In genomic region chr19:44461500-44461899, GRCm38 (mm10) we compare ENCODE assay signal across 25 mouse cellular contexts. TPM values are rescaled to one million over a fixed set of nuclear protein-coding genes. Genes with fewer than 3 reads are reported as not detected.
DNase-seq lines count a peak whose midpoint lies in the region; ATAC-seq lines count a peak whose summit lies in the region.
"Had no signal": no experiment of that assay in that cellular context is flagged by ENCODE, and none has a peak within 500 bp of the region (broad histone marks: within the 10 kb centered on the region; RNA-seq: fewer than 3 reads in every experiment).

No protein-coding gene starts in this region.

- peak; percentile 25 to 37; a peak in 2 of 4 replicates for ATAC-seq in hematopoietic stem cell, adult 5-6 weeks (replicated peaks in 1 of 2; ENCODE audit: insufficient read depth in 1 of 2, low FRiP score in 2 of 2, low TSS enrichment in 1 of 2, low read depth in 1 of 2, poor library complexity in 2 of 2, severe bottlenecking in 2 of 2)
- ATAC-seq: forebrain, embryonic 14.5 days; hindbrain, postnatal 0 days; intestine, embryonic 15.5 days; Patski had no signal

- DNase-seq in spleen, postnatal 36 days (ENCODE audit: low spot score in 2 of 2) = peak; percentile 33 to 35
- no peak for DNase-seq in spleen, postnatal 4 days (ENCODE audit: low spot score in 2 of 2)
- DNase-seq in B cell, adult 2 months = peak; percentile 57 to 63
- DNase-seq in thymus, postnatal 4 days = peak; percentile 50
- DNase-seq in adrenal gland, postnatal 36 days = no peak
- no peak for DNase-seq in layer of hippocampus, adult 18-20 months (ENCODE audit: low spot score in 2 of 2)
- DNase-seq: cerebellum, adult 9-10 months; cerebellum, postnatal 36 days; gastrocnemius, postnatal 14 days; kidney, adult 2 months; kidney, postnatal 36 days; layer of hippocampus, postnatal 36 days; lung, embryonic 14.5 days; lung, postnatal 14 days; midbrain, embryonic 14.5 days; right cerebral cortex, adult 18-20 months had no signal

RNA-seq across cellular contexts. Expression of gene Wnt8b, which starts 31.8 kb away (rescaled TPM):
- total RNA-seq in hematopoietic stem cell, adult 5-6 weeks (2017) = not detected in 2 replicates
- under 1 TPM; 0.13 to 0.20 TPM for total RNA-seq in adrenal gland, postnatal 36 days (2021)
- total RNA-seq in layer of hippocampus, adult 18-20 months (2021) = not detected
- total RNA-seq: gastrocnemius, postnatal 14 days; granulocyte monocyte progenitor cell, adult 5-6 weeks; heart, postnatal 25 days; layer of hippocampus, adult 8-10 months; layer of hippocampus, postnatal 36 days; MEL had no signal

RNA-seq across cellular contexts. Expression of gene Scd1, which starts 53.8 kb away (rescaled TPM):
- 0.44 and 2.0 TPM in 2 replicates for total RNA-seq in hematopoietic stem cell, adult 5-6 weeks (2017)
- total RNA-seq in adrenal gland, postnatal 36 days (2021) = 1,000 to 10,000 TPM; 2,304 to 4,221 TPM
- 100 to 1,000 TPM; 150 to 156 TPM for total RNA-seq in layer of hippocampus, adult 18-20 months (2021)
- total RNA-seq: granulocyte monocyte progenitor cell, adult 5-6 weeks had no signal

Comparison
In these comparisons a context has a peak if more than half of its experiments do, and no peak if none do; other contexts are left out.
1. DNase-seq: peak in spleen, postnatal 36 days (2 of 2), B cell, adult 2 months (2 of 2) and thymus, postnatal 4 days (single experiment); none in spleen, postnatal 4 days (0 of 2), adrenal gland, postnatal 36 days (0 of 2) and layer of hippocampus, adult 18-20 months (0 of 2).
2. RNA of gene Scd1, which starts 53.8 kb away (total RNA-seq): 2,304 to 4,221 TPM in adrenal gland, postnatal 36 days and 150 to 156 TPM in layer of hippocampus, adult 18-20 months; 0.44 to 2.0 TPM in hematopoietic stem cell, adult 5-6 weeks; every median in the first group is over 10 times any median in the second.